Mouse (Mus musculus): ENCODE results near the gene Sh2d3c. TPM values are rescaled to one million over a fixed set of nuclear protein-coding genes. Genes with fewer than 3 reads are reported as not detected.

Gene Sh2d3c
- polyA plus RNA-seq, 1 experiment from 2014 or later, result 39.1 TPM

DNA sequence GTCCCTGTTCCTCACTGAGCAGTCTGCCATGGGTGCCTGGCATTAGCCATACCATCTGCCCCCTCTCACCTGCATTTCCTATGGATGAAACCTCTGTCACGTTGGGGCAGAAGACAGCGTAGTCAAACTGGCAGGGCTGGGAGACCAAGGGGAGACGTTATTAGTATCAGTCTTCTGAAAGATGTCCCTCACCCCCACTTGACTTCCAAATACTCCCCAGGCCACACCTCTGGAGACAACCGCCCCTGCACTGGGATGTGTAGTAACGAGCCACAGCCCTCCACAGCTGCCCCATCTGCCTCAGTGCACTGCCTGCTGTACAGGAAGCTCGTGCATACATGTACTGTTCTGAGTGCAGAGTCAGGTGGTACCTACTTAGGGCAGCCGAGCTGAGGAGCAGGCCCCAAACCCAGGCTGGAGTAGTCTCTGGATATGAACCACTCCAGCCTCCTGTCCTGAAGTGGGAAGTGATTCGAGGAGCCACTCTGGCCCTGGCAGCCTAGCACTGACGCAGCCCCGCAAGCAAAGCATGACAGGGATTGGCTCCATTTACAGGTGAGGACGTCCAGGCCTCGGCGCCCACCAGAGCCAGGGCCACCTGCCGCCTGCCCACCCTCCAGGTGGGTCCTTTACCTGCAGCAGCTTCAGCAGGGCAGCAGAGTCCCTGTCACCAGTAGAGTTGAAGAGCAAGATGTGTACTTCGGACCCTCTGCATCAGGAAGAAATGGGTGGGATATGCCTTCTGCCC lies 36.0 kb upstream of the Sh2d3c start:
- Histone ChIP-seq H3K9me3 (no peaks in the 10 kb centered on the region), H3K27me3 (ENCODE audit: insufficient read depth, poor library complexity, severe bottlenecking) (no peaks in the 10 kb centered on the region), H3K27ac (no peak overlapping the region), H3K36me3 (peaks cover 71% of the 10 kb centered on the region), H3K4me1 (replicated peaks) (peaks cover 28% of the 10 kb centered on the region), H3K4me3 (no peak overlapping the region)
- no peak for DNase-seq (ENCODE audit: low spot score)
- 92% methylated on average over 15 of the region's 15 CpGs for WGBS

DNA sequence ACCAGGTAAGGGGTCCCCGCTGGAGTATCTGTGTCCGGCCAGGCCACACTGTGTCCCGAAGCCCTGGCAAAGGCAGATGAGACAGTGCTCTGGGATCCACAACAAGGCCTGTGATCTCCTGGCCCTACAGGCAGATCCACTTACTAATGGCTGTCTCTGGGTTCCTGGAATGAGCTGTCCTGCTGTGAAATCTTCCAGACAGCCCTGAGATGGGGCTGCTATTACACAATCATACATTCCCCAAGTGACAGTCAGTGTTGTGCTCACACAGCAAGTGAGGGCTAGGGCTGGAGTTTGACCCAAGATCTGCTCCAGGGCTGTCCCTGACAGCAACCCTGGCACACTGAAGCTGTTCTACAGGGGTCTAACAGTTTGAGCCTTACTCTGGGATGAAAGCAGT lies 35.0 kb upstream of the Sh2d3c start:
- no peak overlapping the region for H3K27ac ChIP-seq
- WGBS, result 92% methylated on average over 3 of the region's 3 CpGs
- H3K27me3 ChIP-seq (ENCODE audit: insufficient read depth, poor library complexity, severe bottlenecking), result no peaks in the 10 kb centered on the region
- DNase-seq (ENCODE audit: low spot score), result no peak
- H3K4me1 ChIP-seq (replicated peaks), result peaks cover 27% of the 10 kb centered on the region
- no peaks in the 10 kb centered on the region for H3K9me3 ChIP-seq
- peaks cover 71% of the 10 kb centered on the region for H3K36me3 ChIP-seq
- no peak overlapping the region for H3K4me3 ChIP-seq

DNA sequence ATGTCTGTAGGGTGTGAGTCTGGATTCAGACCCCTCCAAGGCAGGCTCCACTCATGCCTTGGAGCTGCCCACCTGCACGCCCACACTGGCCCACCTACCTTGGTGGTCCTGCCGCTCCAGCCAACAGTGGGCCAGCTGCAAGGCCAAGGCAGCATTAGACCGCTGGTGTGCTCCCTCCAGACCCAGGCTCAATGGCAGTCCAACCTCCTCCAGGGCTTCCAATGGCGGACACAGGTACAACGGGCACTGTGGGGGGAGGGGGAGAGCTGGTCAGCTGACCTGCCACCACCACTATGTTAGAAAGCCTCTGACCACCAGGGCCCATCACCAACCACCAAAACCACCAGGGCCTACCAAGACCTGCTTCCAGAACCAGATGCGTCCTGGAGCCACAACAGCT lies 34.2 kb upstream of the Sh2d3c start:
- Histone ChIP-seq H3K9me3 (no peaks in the 10 kb centered on the region), H3K36me3 (peaks cover 65% of the 10 kb centered on the region), H3K27me3 (ENCODE audit: insufficient read depth, poor library complexity, severe bottlenecking) (no peaks in the 10 kb centered on the region), H3K4me3 (no peak overlapping the region), H3K4me1 (replicated peaks) (peaks cover 25% of the 10 kb centered on the region), H3K27ac (no peak overlapping the region)
- DNase-seq (ENCODE audit: low spot score), result no peak
- 91% methylated on average over 6 of the region's 6 CpGs for WGBS

DNA sequence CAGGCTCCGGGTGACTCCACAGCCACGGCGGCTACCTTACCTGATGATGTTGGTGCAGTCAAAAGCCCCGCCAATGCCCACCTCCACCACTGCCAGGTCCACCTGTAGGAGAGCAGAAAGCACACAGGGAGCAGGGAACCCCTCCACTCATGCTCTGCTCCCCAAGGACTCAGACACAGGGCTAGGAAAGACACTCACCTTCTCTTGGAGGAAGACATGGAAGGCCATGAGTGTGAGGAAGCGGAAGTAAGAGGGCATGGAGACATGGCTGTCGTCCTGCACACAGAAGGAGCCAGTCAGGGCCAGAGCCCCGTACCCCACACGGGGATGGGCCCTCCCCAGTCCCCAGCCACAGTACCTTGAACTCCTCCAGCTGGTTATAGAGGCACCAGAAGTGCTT lies 33.3 kb upstream of the Sh2d3c start:
- Histone ChIP-seq H3K27me3 (ENCODE audit: insufficient read depth, poor library complexity, severe bottlenecking) (no peaks in the 10 kb centered on the region), H3K9me3 (no peaks in the 10 kb centered on the region), H3K4me3 (no peak overlapping the region), H3K36me3 (peaks cover 58% of the 10 kb centered on the region), H3K27ac (no peak overlapping the region), H3K4me1 (replicated peaks) (peaks cover 27% of the 10 kb centered on the region)
- 96% methylated on average over 8 of the region's 8 CpGs for WGBS
- no peak for DNase-seq (ENCODE audit: low spot score)

DNA sequence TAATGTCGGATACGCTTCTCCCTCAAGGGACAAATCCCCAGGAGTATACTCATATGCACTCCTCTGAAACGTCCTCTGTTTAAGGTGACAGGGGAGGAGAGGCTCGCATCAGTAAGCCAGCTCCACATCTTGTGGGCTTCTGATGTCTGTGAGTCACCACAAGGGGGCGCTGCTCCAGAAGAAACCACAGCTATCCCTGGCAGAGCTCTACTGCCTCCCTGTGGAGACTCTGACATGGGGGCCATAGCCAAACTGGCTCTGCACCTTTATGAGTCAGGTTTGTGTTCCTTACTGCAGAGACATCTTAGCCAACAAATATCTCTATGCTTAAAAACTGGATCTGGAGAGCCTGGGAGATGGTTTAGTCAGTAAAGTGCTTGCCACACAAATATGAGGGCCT lies 31.4 kb upstream of the Sh2d3c start:
- no peak overlapping the region for H3K4me3 ChIP-seq
- no peaks in the 10 kb centered on the region for H3K27me3 ChIP-seq (ENCODE audit: insufficient read depth, poor library complexity, severe bottlenecking)
- H3K27ac ChIP-seq, result peak overlapping the region; percentile 23; the same call in 1 of the 2 replicates
- H3K36me3 ChIP-seq, result peaks cover 39% of the 10 kb centered on the region
- peaks cover 39% of the 10 kb centered on the region for H3K4me1 ChIP-seq (replicated peaks)
- no peaks in the 10 kb centered on the region for H3K9me3 ChIP-seq
- 20% methylated on average over 5 of the region's 5 CpGs for WGBS
- DNase-seq (ENCODE audit: low spot score), result peak; percentile 88

DNA sequence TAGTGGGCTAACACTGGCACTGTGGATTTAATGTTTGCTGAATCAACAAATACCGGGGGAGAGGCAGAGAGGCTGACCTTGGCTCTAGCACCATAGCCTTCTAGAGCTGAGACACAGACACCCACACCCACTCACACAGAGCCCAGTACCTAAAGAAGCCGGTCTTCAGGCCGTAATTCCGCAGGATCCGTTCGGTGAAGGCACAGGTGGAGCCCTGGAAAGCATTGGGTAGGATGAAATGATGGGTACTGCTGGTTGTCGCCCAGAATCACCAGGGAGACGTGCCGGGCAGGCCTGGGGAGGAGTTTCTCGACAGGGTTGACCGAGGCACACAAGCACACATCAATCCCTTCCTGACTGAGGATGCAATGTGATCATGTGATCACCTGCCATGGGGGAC lies 29.8 kb upstream of the Sh2d3c start:
- DNase-seq (ENCODE audit: low spot score), result no peak
- Histone ChIP-seq H3K4me1 (replicated peaks) (peaks cover 43% of the 10 kb centered on the region), H3K4me3 (no peak overlapping the region), H3K27me3 (ENCODE audit: insufficient read depth, poor library complexity, severe bottlenecking) (no peaks in the 10 kb centered on the region), H3K36me3 (peaks cover 23% of the 10 kb centered on the region), H3K9me3 (no peaks in the 10 kb centered on the region), H3K27ac (no peak overlapping the region)
- 84% methylated on average over 11 of the region's 11 CpGs for WGBS

DNA sequence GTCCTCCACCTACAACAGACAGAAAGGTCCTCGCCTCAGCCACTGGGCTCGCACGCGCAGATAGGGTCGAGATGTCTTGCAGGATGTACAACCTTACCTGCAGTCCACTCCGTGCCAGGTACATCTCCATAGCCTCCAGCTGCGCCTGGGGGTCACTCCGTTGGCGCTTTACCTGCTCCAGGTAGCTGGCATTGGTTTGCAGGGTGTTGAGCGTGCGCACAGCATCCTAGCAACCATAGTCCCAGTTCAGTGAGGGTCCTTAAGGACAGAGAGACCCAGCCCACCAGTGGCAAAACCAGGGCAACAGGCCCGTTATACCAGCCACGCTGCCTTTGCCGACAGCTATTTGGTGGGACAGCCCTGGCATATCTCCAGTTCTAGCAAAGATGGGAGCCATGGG lies 28.4 kb upstream of the Sh2d3c start:
- DNase-seq (ENCODE audit: low spot score), result no peak
- H3K27me3 ChIP-seq (ENCODE audit: insufficient read depth, poor library complexity, severe bottlenecking), result no peaks in the 10 kb centered on the region
- peaks cover 9% of the 10 kb centered on the region for H3K36me3 ChIP-seq
- peaks cover 43% of the 10 kb centered on the region for H3K4me1 ChIP-seq (replicated peaks)
- H3K27ac ChIP-seq, result no peak overlapping the region
- 95% methylated on average over 14 of the region's 14 CpGs for WGBS
- H3K9me3 ChIP-seq, result no peaks in the 10 kb centered on the region
- H3K4me3 ChIP-seq, result no peak overlapping the region

DNA sequence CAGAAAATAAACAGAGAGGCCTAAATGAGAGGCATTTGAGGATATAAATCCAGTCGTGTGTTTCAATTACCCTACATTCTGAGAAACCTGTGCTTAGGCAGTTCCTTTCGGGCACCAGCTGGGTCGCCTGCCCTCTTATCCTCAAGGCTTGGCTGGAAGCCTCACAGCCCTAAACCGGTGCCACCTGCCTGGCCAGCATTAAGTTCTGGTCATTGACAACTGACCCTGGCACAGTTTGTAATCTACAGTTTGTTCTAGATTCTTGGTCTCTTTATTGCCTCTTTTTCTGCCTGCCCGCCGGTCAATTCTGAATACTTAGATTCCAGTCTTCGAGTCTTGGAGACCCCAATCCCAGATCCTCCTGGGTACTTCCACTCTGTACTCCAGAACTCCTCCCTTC lies 27.6 kb upstream of the Sh2d3c start:
- Histone ChIP-seq H3K9me3 (no peaks in the 10 kb centered on the region), H3K36me3 (peaks cover under 1% of the 10 kb centered on the region; the same call in 1 of the 2 replicates), H3K4me1 (replicated peaks) (peaks cover 43% of the 10 kb centered on the region), H3K4me3 (peak overlapping the region; percentile 73), H3K27ac (peak overlapping the region; percentile 89), H3K27me3 (ENCODE audit: insufficient read depth, poor library complexity, severe bottlenecking) (0 out of 2 replicates have a peak, but pooled peaks cover 2% of the 10 kb centered on the region)
- DNase-seq (ENCODE audit: low spot score), result no peak
- 25% methylated on average over 7 of the region's 7 CpGs for WGBS

DNA sequence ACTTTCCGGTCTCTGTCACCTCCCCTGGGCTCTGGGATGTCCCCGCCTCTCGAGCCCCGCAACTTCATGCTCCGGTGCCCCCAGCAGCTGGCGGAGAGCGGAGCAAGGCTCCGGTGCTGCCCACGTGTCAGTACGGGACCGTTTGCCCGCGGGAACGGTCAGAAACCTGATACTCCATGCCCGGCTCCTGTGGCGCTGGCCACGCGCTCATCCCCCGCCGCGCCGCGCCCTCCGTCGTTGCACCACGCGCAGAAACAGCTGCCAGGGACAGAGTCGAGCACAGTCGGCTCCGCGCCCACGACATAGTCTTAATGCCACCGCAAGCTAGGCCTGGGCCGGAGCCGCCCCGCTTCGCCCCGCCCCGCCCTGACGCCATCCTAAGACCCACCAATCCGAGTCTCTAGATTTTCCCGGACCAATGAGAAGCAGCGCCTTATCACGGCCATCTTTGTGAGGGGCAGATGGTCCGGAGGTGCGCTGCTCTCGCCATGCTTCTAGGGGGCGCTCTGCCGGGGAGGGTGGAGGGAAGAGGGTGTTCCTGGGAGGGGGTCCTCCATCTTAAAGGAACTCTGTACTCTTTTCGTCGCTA lies 26.9 kb upstream of the Sh2d3c start:
- Histone ChIP-seq H3K9me3 (no peaks in the 10 kb centered on the region), H3K36me3 (no peaks in the 10 kb centered on the region), H3K4me3 (peak overlapping the region; percentile 73), H3K27ac (peak overlapping the region; percentile 89), H3K27me3 (ENCODE audit: insufficient read depth, poor library complexity, severe bottlenecking) (0 out of 2 replicates have a peak, but pooled peaks cover 2% of the 10 kb centered on the region), H3K4me1 (replicated peaks) (peaks cover 43% of the 10 kb centered on the region)
- peak; percentile 97 for DNase-seq (ENCODE audit: low spot score)
- under 1% methylated on average over 51 of the region's 51 CpGs for WGBS

DNA sequence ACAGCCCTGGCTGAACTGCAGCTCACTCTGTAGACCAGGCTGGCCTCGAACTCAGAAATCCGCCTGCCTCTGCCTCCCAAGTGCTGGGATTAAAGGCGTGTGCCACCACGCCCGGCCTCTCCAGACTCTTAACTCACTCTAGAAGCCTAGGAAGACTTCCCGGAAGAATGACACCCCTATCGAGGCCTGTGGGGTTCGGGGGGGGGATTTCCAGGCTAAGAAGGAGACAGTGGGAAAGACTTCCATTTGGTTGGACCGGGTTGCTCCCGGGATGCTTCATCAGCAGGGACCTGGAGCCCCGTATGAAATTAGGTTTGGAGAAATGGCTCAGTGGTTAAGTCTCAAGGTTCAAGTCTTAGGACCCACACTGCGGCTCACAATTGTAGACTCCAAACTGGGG lies 26.2 kb upstream of the Sh2d3c start:
- Histone ChIP-seq H3K4me1 (replicated peaks) (peaks cover 37% of the 10 kb centered on the region), H3K4me3 (peak overlapping the region; percentile 73), H3K27ac (peak overlapping the region; percentile 89), H3K9me3 (no peaks in the 10 kb centered on the region), H3K27me3 (ENCODE audit: insufficient read depth, poor library complexity, severe bottlenecking) (0 out of 2 replicates have a peak, but pooled peaks cover 2% of the 10 kb centered on the region), H3K36me3 (no peaks in the 10 kb centered on the region)
- WGBS, result 90% methylated on average over 12 of the region's 12 CpGs
- no peak for DNase-seq (ENCODE audit: low spot score)

DNA sequence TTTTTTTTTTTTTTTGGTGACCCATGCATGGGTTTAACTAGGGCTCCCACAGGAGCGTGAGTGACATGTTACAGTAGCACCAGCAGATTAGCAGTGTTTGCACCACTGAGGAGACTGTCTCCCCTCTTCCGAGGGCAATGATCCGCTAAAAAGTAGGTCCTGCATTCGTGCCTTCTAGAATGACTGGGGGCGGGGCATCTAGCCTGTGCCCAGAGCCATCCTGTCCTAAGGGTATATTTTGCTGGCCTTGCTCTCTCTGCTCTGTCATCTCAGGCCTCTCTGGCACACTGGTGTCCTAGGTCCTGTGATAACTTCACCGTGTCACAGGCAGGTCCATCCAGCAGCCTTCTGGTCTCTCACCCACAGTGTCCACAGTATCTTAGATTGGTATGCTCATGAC lies 21.2 kb upstream of the Sh2d3c start:
- 86% methylated on average over 6 of the region's 6 CpGs for WGBS
- H3K27me3 ChIP-seq (ENCODE audit: insufficient read depth, poor library complexity, severe bottlenecking), result 0 out of 2 replicates have a peak, but pooled peaks cover 2% of the 10 kb centered on the region
- H3K36me3 ChIP-seq, result peaks cover 28% of the 10 kb centered on the region
- no peak overlapping the region for H3K4me3 ChIP-seq
- no peaks in the 10 kb centered on the region for H3K9me3 ChIP-seq
- no peak overlapping the region for H3K27ac ChIP-seq
- peaks cover 1% of the 10 kb centered on the region; the same call in 1 of the 2 replicates for H3K4me1 ChIP-seq (replicated peaks)
- DNase-seq (ENCODE audit: low spot score), result no peak

DNA sequence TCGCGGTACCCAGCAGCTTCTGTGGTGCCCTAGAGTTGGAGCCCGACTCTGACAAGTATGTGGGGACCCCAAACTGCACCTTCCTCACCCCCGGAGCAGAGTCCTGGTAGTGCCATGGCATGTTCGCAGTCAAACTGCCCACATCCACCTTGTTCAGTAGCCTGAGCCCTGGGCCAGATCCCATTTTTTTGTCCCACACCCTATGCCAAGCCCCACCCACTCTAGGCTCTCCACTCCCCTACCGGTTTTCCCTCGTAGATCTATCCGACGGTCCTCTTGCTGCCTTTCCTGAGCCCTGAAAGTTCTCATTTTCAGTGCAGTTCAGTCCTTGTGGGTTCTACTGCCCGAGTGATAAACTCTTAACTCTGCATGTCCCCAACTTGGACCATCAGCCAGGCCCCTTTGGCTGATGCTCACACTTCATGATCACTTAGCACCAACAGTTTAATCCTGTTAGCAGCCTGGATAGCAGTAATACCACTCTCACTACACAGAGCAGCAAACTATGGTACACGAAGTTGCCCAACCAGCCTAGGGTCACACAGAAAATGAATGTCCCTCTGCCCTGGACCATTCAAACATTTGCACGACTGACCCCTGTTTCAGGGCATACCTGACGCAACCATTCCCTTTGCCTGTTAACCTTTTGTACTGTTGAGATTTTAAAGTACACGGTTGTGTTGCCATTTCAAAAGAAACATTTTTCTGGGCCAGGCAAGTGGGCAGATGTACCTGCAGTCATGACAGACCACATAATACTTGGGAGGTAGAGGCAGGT lies 19.7 kb upstream of the Sh2d3c start:
- 87% methylated on average over 14 of the region's 14 CpGs for WGBS

DNA sequence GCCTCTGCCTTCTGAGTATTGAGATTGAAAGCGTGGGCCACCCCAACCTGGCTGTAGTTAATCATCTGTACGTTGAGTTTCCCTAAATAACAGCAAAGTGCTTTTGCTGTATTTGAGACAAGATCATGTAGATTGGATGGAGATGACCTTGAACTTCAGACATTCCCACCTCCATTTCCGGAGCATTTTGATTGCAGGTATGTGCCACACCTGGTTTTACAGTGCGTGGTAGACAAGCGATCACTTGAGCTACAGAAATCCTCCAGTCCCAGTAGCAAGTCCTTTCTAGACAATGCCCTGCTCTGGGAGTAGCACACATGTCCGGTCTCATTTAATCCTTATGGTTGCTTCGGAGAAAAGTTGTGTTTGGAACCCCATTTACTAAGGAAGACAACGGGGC lies 17.8 kb upstream of the Sh2d3c start:
- H3K27ac ChIP-seq, result no peak overlapping the region
- H3K9me3 ChIP-seq, result no peaks in the 10 kb centered on the region
- no peaks in the 10 kb centered on the region for H3K4me1 ChIP-seq (replicated peaks)
- peaks cover 61% of the 10 kb centered on the region for H3K36me3 ChIP-seq
- no peak overlapping the region for H3K4me3 ChIP-seq
- whole genome bisulfite sequencing, result 96% methylated on average over 8 of the region's 8 CpGs
- H3K27me3 ChIP-seq (ENCODE audit: insufficient read depth, poor library complexity, severe bottlenecking), result 0 out of 2 replicates have a peak, but pooled peaks cover 2% of the 10 kb centered on the region
- DNase-seq (ENCODE audit: low spot score), result no peak

More for the DNA sequence above, 19.7 kb upstream of the Sh2d3c start:
- Histone ChIP-seq H3K27me3 (ENCODE audit: insufficient read depth, poor library complexity, severe bottlenecking) (0 out of 2 replicates have a peak, but pooled peaks cover 2% of the 10 kb centered on the region), H3K36me3 (peaks cover 43% of the 10 kb centered on the region), H3K4me1 (replicated peaks) (no peaks in the 10 kb centered on the region), H3K4me3 (no peak overlapping the region), H3K9me3 (no peaks in the 10 kb centered on the region), H3K27ac (no peak overlapping the region)
- no peak for DNase-seq (ENCODE audit: low spot score)

All from hindbrain, embryonic 10.5 days (tissue).